Mouse (Mus musculus) ES-E14 (cell line): Measurements from ENCODE around the gene Cox8a.

Experiments
- CHD2 ChIP-seq: IDR thresholded peaks from 2 replicates; pipeline ENCODE4 v1.6.1; 2014; ENCODE audit warnings: mild to moderate bottlenecking, low read depth, low read length, inconsistent platforms
- HCFC1 ChIP-seq: IDR thresholded peaks from 2 replicates; pipeline ENCODE4 v1.6.1; 2012; ENCODE audit warnings: low read length, inconsistent platforms, borderline replicate concordance; ENCODE audit not compliant: insufficient read depth
- MAFK ChIP-seq: IDR thresholded peaks from 2 replicates; pipeline ENCODE4 v1.6.1; 2014; ENCODE audit warnings: mild to moderate bottlenecking, low read depth, low read length, inconsistent platforms; ENCODE audit not compliant: insufficient read depth
- ZNF384 ChIP-seq: IDR thresholded peaks from 2 replicates; pipeline ENCODE4 v1.6.1; 2012; ENCODE audit warnings: low read depth, low read length, inconsistent platforms

GRCm38 (mm10) chr19:7191639-7192038 is 25.8 kb downstream of the Cox8a start:
- TF ChIP-seq HCFC1 (no peak), MAFK (no peak), CHD2 (no peak), ZNF384 (no peak)
